Mouse (Mus musculus) heart, postnatal 0 days (tissue): ENCODE data around the gene Cxcl17.

Experiments
- CTCF ChIP-seq: IDR thresholded peaks from 2 replicates; pipeline ENCODE4 v1.5.1; 2016; ENCODE audit warnings: antibody characterized with exemption, control low read depth, low read depth
- EP300 ChIP-seq: IDR thresholded peaks from 2 replicates; pipeline ENCODE4 v1.6.1; 2016; ENCODE audit warnings: antibody characterized with exemption, low read depth

- no peak for TF ChIP-seq CTCF
- no peak for TF ChIP-seq EP300
Observed at GRCm38 (mm10) chr7:25382541-25382940, 30.1 kb downstream of the Cxcl17 start.
